Mouse (Mus musculus) cerebellum, adult 2 months (tissue): ENCODE measurements around the gene Ireb2. TPM values are rescaled to one million over a fixed set of nuclear protein-coding genes. Genes with fewer than 3 reads are reported as not detected.
A peak's percentile ranks its signal among the peaks of the same experiment; 100 is the strongest.

Experiments used
- DNase-seq, 2 experiments: peaks; one replicate each; pipeline ENCODE4 v3.0.0; 2021
- H3K27ac ChIP-seq: fragments of 200-500 bp; 2 replicates; pipeline ENCODE4 v1.5.1; 2012; ENCODE audit warnings: low read length, control low read depth, inconsistent platforms; ENCODE audit not compliant: insufficient read depth
- H3K27me3 ChIP-seq: fragments of 200-500 bp; 2 replicates; pipeline ENCODE4 v1.6.1; 2012; ENCODE audit warnings: inconsistent platforms, mild to moderate bottlenecking, low read length, moderate library complexity; ENCODE audit not compliant: control insufficient read depth, insufficient read depth
- H3K4me1 ChIP-seq: fragments of 200-500 bp; 2 replicates; pipeline ENCODE4 v1.6.1; 2011; ENCODE audit warnings: low read length; ENCODE audit not compliant: control insufficient read depth, insufficient read depth
- H3K4me3 ChIP-seq: fragments of 200-500 bp; replicated peaks from 2 replicates; pipeline ENCODE3; 2011; ENCODE audit warnings: mild to moderate bottlenecking, low read depth, low read length, control low read depth; ENCODE audit not compliant: insufficient read depth
- CTCF ChIP-seq: fragments of 200-500 bp; IDR thresholded peaks from 2 replicates; pipeline ENCODE4 v1.5.1; 2011; ENCODE audit warnings: low read depth, mild to moderate bottlenecking, control low read depth, low read length, moderate library complexity, borderline replicate concordance; ENCODE audit not compliant: insufficient read depth
- POLR2A ChIP-seq: fragments of 200-500 bp; IDR thresholded peaks from 2 replicates; pipeline ENCODE4 v1.6.1; 2011; ENCODE audit warnings: low read length, control low read depth, borderline replicate concordance; ENCODE audit not compliant: insufficient read depth
- whole genome bisulfite sequencing: fragments of 180-500 bp; shearing (Covaris S2); methylation state at CpG from one replicate; pipeline ENCODE4 v1.1.7; 2018; 5-methylcytosine and 5-hydroxymethylcytosine counted together
- polyA plus RNA-seq: library from polyadenylated mRNA; depleted of rRNA; stranded (reverse); fragments of >200 nt; gene quantifications from 2 replicates; pipeline ENCODE4 v1.2.3, GENCODE M21; 2012

Ireb2 gene
- polyA plus RNA-seq, 1 experiment = 28.0 TPM

DNA sequence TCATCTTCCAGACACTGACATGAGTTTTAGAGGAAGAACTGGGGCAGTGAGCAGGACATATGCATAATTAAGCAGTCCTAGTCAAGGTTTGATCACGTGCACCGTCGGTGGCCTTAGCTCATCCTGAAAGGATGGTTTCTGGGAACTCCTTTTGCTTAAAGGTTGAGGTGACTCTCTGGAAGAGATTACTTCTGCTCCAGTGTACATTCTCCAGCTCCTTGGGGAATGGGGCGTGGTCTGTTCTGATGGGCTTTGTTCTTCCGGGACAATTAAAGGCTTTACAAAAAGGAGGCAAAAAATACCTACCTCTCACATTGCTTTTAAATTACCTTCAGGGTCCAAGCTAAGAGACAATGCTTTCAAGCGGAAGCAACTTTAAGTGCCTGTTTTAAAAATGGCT is 7.5 kb upstream of the Ireb2 start:
- H3K4me1 ChIP-seq = no peaks in the 10 kb centered on the region
- TF ChIP-seq POLR2A = no peak
- DNase-seq = no peak
- no peak overlapping the region for H3K4me3 ChIP-seq
- no peaks in the 10 kb centered on the region for H3K27me3 ChIP-seq
- WGBS = 74% methylated on average over 6 of the region's 6 CpGs
- no peak overlapping the region for H3K27ac ChIP-seq

- TF ChIP-seq POLR2A (no peak), CTCF (no peak)
- DNase-seq = no peak
- 40% methylated on average over 3 of the region's 3 CpGs for WGBS
- Histone ChIP-seq H3K27ac (no peak overlapping the region), H3K27me3 (no peaks in the 10 kb centered on the region), H3K4me1 (no peaks in the 10 kb centered on the region), H3K4me3 (no peak overlapping the region)
Measured at GRCm38 (mm10) chr9:54857474-54857873, 6.1 kb upstream of the Ireb2 start.

DNA sequence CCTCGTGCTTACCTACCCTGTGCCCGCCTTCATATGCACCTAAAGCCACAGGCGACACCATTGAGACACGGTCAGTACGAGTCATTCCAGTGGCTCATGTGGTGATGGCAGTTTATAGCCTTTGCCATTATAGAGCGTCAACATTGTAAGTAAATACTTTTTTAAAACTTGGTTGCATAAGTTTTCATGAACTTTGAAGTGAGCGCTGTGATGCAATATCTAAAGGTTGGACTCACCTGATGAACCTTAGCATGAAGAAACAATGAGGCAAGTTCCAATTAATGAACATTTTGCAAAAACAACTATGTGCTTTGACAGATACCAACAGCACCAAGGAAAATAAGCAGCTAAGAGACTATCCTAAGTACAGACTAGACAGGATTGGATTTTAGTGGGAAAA is 3.1 kb upstream of the Ireb2 start:
- WGBS = 89% methylated on average over 7 of the region's 7 CpGs
- H3K4me3 ChIP-seq = no peak overlapping the region
- no peak overlapping the region for H3K27ac ChIP-seq
- no peaks in the 10 kb centered on the region for H3K27me3 ChIP-seq
- peaks cover 7% of the 10 kb centered on the region; the same call in 1 of the 2 replicates for H3K4me1 ChIP-seq
- no peak for TF ChIP-seq POLR2A
- no peak for TF ChIP-seq CTCF
- no peak for DNase-seq

DNA sequence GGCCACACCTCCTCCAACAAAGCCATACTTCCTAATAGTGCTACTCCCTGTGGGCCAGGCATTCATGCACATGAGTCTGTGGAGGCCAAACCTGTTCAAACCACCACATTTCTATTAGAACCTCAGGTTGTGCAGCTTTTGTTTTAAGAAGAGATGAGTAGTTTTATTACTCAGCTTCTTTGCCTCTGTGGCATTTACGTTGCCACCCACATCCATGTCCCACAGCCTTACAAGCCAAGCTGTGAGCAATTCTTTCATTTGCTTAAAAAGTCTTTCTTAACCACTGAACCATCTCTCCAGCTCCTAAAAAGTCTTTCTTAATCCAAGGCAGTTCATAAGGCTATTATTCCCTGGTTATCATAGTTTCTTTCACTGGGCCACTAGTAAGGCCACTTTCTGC is 15.2 kb downstream of the Ireb2 start:
- H3K4me1 ChIP-seq = no peaks in the 10 kb centered on the region
- H3K27ac ChIP-seq = no peak overlapping the region
- WGBS = 89% methylated on average over 1 of the region's 1 CpGs
- H3K4me3 ChIP-seq = no peak overlapping the region
- TF ChIP-seq POLR2A (no peak), CTCF (no peak)
- no peaks in the 10 kb centered on the region for H3K27me3 ChIP-seq
- no peak for DNase-seq

GRCm38 (mm10) chr9:54892111-54892510 is 28.5 kb downstream of the Ireb2 start:
- no peak for TF ChIP-seq POLR2A
- no peak for TF ChIP-seq CTCF
- H3K27me3 ChIP-seq = no peaks in the 10 kb centered on the region
- H3K4me3 ChIP-seq = no peak overlapping the region
- DNase-seq = no peak
- 80% methylated on average over 4 of the region's 4 CpGs for whole genome bisulfite sequencing
- no peak overlapping the region for H3K27ac ChIP-seq
- no peaks in the 10 kb centered on the region for H3K4me1 ChIP-seq

DNA sequence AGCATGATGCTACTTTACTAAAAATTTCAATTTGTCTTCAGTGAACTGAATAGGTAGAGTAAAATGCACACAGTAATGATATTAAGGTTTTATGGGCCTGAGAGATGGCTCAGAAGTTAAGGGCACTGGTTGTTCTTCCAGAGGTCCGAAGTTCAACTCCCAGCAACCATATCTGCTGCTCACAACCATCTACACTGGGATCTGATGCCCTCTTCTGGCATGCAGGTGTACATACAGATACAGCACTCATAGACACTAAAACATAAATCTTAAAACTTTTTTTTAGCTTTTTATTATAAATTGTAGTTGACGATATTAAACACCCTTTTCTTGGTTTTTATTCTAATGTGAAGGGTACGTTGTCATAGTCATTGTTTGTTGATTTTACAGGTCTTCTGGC is 33.5 kb downstream of the Ireb2 start:
- Histone ChIP-seq H3K27me3 (no peaks in the 10 kb centered on the region), H3K4me3 (no peak overlapping the region), H3K27ac (no peak overlapping the region), H3K4me1 (no peaks in the 10 kb centered on the region)
- no peak for DNase-seq
- peak; percentile 24; the same call in 1 of the 2 replicates for TF ChIP-seq CTCF
- TF ChIP-seq POLR2A = no peak
- 85% methylated on average over 3 of the region's 3 CpGs for WGBS

DNA sequence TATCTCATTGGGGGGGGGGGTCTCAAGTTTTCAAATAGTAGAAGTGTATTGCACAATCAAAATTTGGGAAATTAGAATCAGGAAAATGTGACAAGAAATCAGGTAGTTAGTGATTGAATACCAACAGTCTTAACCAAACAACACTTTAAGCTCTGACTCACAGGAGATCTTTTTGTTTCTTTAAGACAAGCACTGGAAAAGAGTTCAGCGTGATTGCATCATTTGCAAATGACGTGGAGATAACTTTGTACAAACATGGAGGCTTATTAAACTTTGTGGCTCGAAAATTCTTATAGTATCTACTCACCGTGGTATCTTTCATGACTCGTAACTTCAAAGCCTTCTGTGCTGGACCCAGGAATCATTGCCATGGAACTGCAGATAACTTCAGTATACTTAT is 45.9 kb downstream of the Ireb2 start:
- Histone ChIP-seq H3K27ac (no peak overlapping the region), H3K4me3 (no peak overlapping the region), H3K4me1 (no peaks in the 10 kb centered on the region), H3K27me3 (no peaks in the 10 kb centered on the region)
- WGBS = 93% methylated on average over 5 of the region's 5 CpGs
- no peak for DNase-seq
- no peak for TF ChIP-seq CTCF
- no peak for TF ChIP-seq POLR2A

GRCm38 (mm10) chr9:54915576-54915975 is 52.0 kb downstream of the Ireb2 start:
- Histone ChIP-seq H3K27ac (no peak overlapping the region), H3K4me1 (no peaks in the 10 kb centered on the region), H3K4me3 (no peak overlapping the region), H3K27me3 (no peaks in the 10 kb centered on the region)
- 67% methylated on average over 7 of the region's 7 CpGs for WGBS
- DNase-seq = no peak
- TF ChIP-seq CTCF (no peak), POLR2A (no peak)
